31 mouse cellular contexts compared by ENCODE assay signal in genomic region chr3:154510160-154510559, GRCm38 (mm10).
DNase-seq lines count a peak whose midpoint lies in the region; ATAC-seq and TF ChIP-seq lines count a peak whose summit lies in the region.
"Had no signal": no experiment of that assay in that cellular context is flagged by ENCODE, and none has a peak within 500 bp of the region (broad histone marks: within the 10 kb centered on the region; RNA-seq: fewer than 3 reads in every experiment).

No protein-coding gene starts in this region.

- ATAC-seq in liver, embryonic 12.5 days: no peak
- ATAC-seq in hematopoietic stem cell, adult 5-6 weeks (replicated peaks in 1 of 2; ENCODE audit: insufficient read depth in 1 of 2, low FRiP score in 2 of 2, low TSS enrichment in 1 of 2, low read depth in 1 of 2, poor library complexity in 2 of 2, severe bottlenecking in 2 of 2): peak; percentile 11 to 38; a peak in 2 of 4 replicates
- ATAC-seq: forebrain, embryonic 14.5 days; forebrain, postnatal 0 days; hindbrain, postnatal 0 days; inflammation-experienced regulatory T-cells, adult 6 months; Patski had no signal

- H3K9ac ChIP-seq in liver, adult 2 months (ENCODE audit: low read depth, low read length): no peak overlapping the region
- H3K9ac ChIP-seq in liver, embryonic 12.5 days: no peak overlapping the region
- H3K9ac ChIP-seq: embryonic facial prominence, embryonic 12.5 days; embryonic facial prominence, embryonic 15.5 days; forebrain, postnatal 0 days; heart, embryonic 13.5 days; hindbrain, embryonic 14.5 days had no signal

- H3K4me3 ChIP-seq in liver, adult 2 months (ENCODE audit: insufficient read depth, low read depth, low read length): no peak overlapping the region
- H3K4me3 ChIP-seq in liver, embryonic 12.5 days: no peak overlapping the region
- H3K4me3 ChIP-seq in kidney, adult 2 months (ENCODE audit: insufficient read depth, low read depth, low read length): no peak overlapping the region
- H3K4me3 ChIP-seq: embryonic facial prominence, embryonic 12.5 days; embryonic facial prominence, embryonic 15.5 days; gastrocnemius, adult 2 months; heart, adult 2 months; heart, embryonic 10.5 days; heart, embryonic 13.5 days; hindbrain, embryonic 10.5 days had no signal

- TF ChIP-seq POLR2A in liver, adult 2 months (IDR thresholded peaks at IDR 0.05; ENCODE audit: extremely low read depth, insufficient read depth, low read length): no peak
- TF ChIP-seq POLR2A in kidney, adult 2 months (IDR thresholded peaks at IDR 0.05; ENCODE audit: low read depth, low read length): no peak

- no peaks in the 10 kb centered on the region for H3K4me1 ChIP-seq in liver, adult 2 months (ENCODE audit: control insufficient read depth, insufficient read depth, low read length)
- H3K4me1 ChIP-seq in liver, embryonic 12.5 days: no peaks in the 10 kb centered on the region
- no peaks in the 10 kb centered on the region for H3K4me1 ChIP-seq in kidney, adult 2 months (ENCODE audit: control insufficient read depth, insufficient read depth, low read length)
- H3K4me1 ChIP-seq: embryonic facial prominence, embryonic 15.5 days; heart, embryonic 10.5 days; hindbrain, embryonic 10.5 days had no signal

- intact Hi-C loops in heart, postnatal 10 days (cut with DNase I): no loop called here

- no peak for TF ChIP-seq CTCF in liver, adult 2 months (IDR thresholded peaks at IDR 0.05; ENCODE audit: low read depth, low read length)
- TF ChIP-seq CTCF in kidney, adult 2 months (conservative IDR thresholded peaks at IDR 0.05; ENCODE audit: insufficient read depth, insufficient read length, low read depth, low read length): no peak

- H3K36me3 ChIP-seq in liver, adult 2 months (ENCODE audit: control insufficient read depth, insufficient read depth, low read length): no peaks in the 10 kb centered on the region
- H3K36me3 ChIP-seq in liver, embryonic 12.5 days: no peaks in the 10 kb centered on the region
- H3K36me3 ChIP-seq in kidney, adult 2 months (ENCODE audit: control insufficient read depth, insufficient read depth, low read length): no peaks in the 10 kb centered on the region
- H3K36me3 ChIP-seq: embryonic facial prominence, embryonic 12.5 days; embryonic facial prominence, embryonic 15.5 days; G1E; heart, embryonic 10.5 days; heart, embryonic 13.5 days; hindbrain, embryonic 10.5 days had no signal

- peak; percentile 24 for DNase-seq in heart, adult 11 months
- no peak for DNase-seq in heart, postnatal 10 days
- peak; percentile 4 for DNase-seq in liver, adult 2 months (ENCODE audit: extremely low read depth, low read depth, low spot score)
- DNase-seq in spleen, postnatal 10 days (ENCODE audit: low spot score in 2 of 2): no peak
- DNase-seq in embryo, embryonic 10 days (ENCODE audit: low spot score): no peak
- DNase-seq in kidney, adult 2 months: no peak
- DNase-seq: adrenal gland, postnatal 10 days; adrenal gland, postnatal 36 days; B cell, adult 2 months; cerebellum, adult 11-12 months; cerebellum, adult 8-10 months; cerebellum, postnatal 10 days; cerebellum, postnatal 36 days; forebrain, postnatal 0 days; gastrocnemius, adult 2 months; gastrocnemius, postnatal 14 days; heart, adult 2 months had no signal

- H3K9me3 ChIP-seq in liver, embryonic 12.5 days (replicated peaks): no peaks in the 10 kb centered on the region
- H3K9me3 ChIP-seq: embryonic facial prominence, embryonic 12.5 days; embryonic facial prominence, embryonic 15.5 days; heart, embryonic 10.5 days; heart, embryonic 13.5 days; hindbrain, embryonic 10.5 days had no signal

- no peak overlapping the region for H3K4me2 ChIP-seq in liver, embryonic 12.5 days
- H3K4me2 ChIP-seq: embryonic facial prominence, embryonic 12.5 days; embryonic facial prominence, embryonic 15.5 days; heart, embryonic 13.5 days; hindbrain, embryonic 14.5 days had no signal

- WGBS in liver, adult 2 months: 65% methylated on average over 3 of the region's 3 CpGs
- WGBS in liver, embryonic 12.5 days (ENCODE audit: insufficient replicate concordance): 40% methylated on average over 3 of the region's 3 CpGs
- 67% methylated on average over 3 of the region's 3 CpGs for WGBS in kidney, adult 2 months

- no peaks in the 10 kb centered on the region for H3K27me3 ChIP-seq in liver, adult 2 months (ENCODE audit: control insufficient read depth, insufficient read depth, low read length)
- no peaks in the 10 kb centered on the region for H3K27me3 ChIP-seq in liver, embryonic 12.5 days (replicated peaks)
- no peaks in the 10 kb centered on the region for H3K27me3 ChIP-seq in kidney, adult 2 months (replicated peaks; ENCODE audit: control insufficient read depth, insufficient read depth, low read length)
- H3K27me3 ChIP-seq: CH12.LX; embryonic facial prominence, embryonic 12.5 days; embryonic facial prominence, embryonic 15.5 days; heart, embryonic 13.5 days had no signal

- H3K79me2 ChIP-seq in liver, adult 2 months (ENCODE audit: control insufficient read depth, insufficient read depth, low read length): no peaks in the 10 kb centered on the region

- H3K27ac ChIP-seq in liver, adult 2 months (replicated peaks; ENCODE audit: insufficient read depth, low read depth, low read length): no peak overlapping the region
- no peak overlapping the region for H3K27ac ChIP-seq in liver, embryonic 12.5 days
- H3K27ac ChIP-seq in kidney, adult 2 months (ENCODE audit: insufficient read depth, low read depth, low read length): no peak overlapping the region
- H3K27ac ChIP-seq: embryonic facial prominence, embryonic 12.5 days; embryonic facial prominence, embryonic 15.5 days; gastrocnemius, adult 2 months; heart, adult 2 months; heart, embryonic 10.5 days; heart, embryonic 13.5 days; hindbrain, embryonic 10.5 days; hindbrain, embryonic 14.5 days; hindbrain, postnatal 0 days had no signal

Comparison
In these comparisons a context has a peak if more than half of its experiments do, and no peak if none do; other contexts are left out.
1. DNase-seq: peak in heart, adult 11 months (single experiment) and liver, adult 2 months (single experiment); none in heart, postnatal 10 days (0 of 2), spleen, postnatal 10 days (0 of 2), embryo, embryonic 10 days (single experiment) and kidney, adult 2 months (single experiment).